Mouse (Mus musculus) liver, embryonic 14.5 days (tissue): Measurements from ENCODE around the gene Mrps7.

Experiments used
- CTCF ChIP-seq: IDR thresholded peaks from 2 replicates; pipeline ENCODE4 v1.5.1; 2016; ENCODE audit warnings: antibody characterized with exemption, low read depth, control low read depth
- EP300 ChIP-seq: IDR thresholded peaks from 2 replicates; pipeline ENCODE4 v1.6.1; 2016; ENCODE audit warnings: antibody characterized with exemption, low read depth

DNA sequence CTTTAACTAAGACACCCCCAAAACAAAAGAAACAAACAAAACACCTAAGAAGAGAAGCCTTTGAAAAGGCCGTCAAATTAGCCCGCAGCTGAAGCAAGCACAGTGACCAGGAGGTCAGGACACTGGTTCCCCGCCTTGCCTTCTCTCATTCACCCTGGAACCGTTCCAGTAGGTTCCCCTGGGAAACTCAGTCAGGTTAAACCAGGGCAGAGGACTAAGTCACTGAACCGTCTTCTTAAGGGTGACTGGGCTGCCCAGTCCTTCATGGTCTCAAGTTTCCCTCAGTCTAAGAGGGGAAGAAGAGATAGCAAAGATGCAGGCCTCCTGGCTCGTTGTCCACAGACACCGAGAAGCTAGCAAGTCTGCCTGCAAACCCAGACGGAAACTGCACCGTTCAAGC lies 22.2 kb downstream of the Mrps7 start:
- no peak for TF ChIP-seq CTCF
- TF ChIP-seq EP300: no peak
